Mouse (Mus musculus): Measurements from ENCODE around the gene Kat2b. TPM values are rescaled to one million over a fixed set of nuclear protein-coding genes. Genes with fewer than 3 reads are reported as not detected.

Gene Kat2b
- polyA plus RNA-seq, 1 experiment from 2014 or later: 7.1 TPM

DNA sequence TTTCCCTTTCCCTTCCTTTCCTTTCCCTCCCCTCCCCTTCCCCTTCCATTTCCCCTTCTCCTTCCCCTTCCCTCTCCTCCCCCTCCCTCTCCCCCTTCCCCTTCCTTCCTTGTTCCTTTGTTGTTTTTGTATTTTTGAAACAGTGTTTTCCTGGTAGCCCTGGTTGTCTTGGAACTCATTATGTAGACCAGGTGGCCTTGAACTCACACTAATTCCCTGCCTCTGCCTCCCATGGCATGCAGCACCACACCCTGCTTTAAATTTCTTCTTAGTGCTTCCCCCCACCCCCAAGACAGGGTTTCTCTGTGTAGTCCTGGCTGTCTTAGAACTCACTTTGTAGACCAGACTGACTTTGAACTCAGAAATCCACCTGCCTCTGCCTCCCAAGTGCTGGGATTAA is 52.7 kb downstream of the Kat2b start:
- no peak overlapping the region for H3K4me2 ChIP-seq (replicated peaks)
- ATAC-seq (ENCODE audit: low FRiP score, low read depth): no peak
- H3K27ac ChIP-seq: no peak overlapping the region
- H3K9me3 ChIP-seq: no peaks in the 10 kb centered on the region
- no peak overlapping the region for H3K9ac ChIP-seq
- H3K36me3 ChIP-seq: peaks cover 4% of the 10 kb centered on the region; the same call in 1 of the 2 replicates
- H3K4me1 ChIP-seq: no peaks in the 10 kb centered on the region
- H3K4me3 ChIP-seq: no peak overlapping the region
- no peaks in the 10 kb centered on the region for H3K27me3 ChIP-seq (replicated peaks)

- H3K36me3 ChIP-seq: peaks cover under 1% of the 10 kb centered on the region; the same call in 1 of the 2 replicates
- WGBS: 77% methylated on average over 4 of the region's 4 CpGs
- no peak overlapping the region for H3K9ac ChIP-seq
- H3K9me3 ChIP-seq: no peaks in the 10 kb centered on the region
- H3K4me2 ChIP-seq (replicated peaks): no peak overlapping the region
- H3K27ac ChIP-seq: no peak overlapping the region
- H3K27me3 ChIP-seq (replicated peaks): no peaks in the 10 kb centered on the region
- H3K4me1 ChIP-seq: no peaks in the 10 kb centered on the region
- no peak overlapping the region for H3K4me3 ChIP-seq
- no peak for ATAC-seq (ENCODE audit: low FRiP score, low read depth)
These were observed 54.0 kb downstream of the Kat2b start for GRCm38 (mm10) chr17:53620611-53621010.

GRCm38 (mm10) chr17:53622125-53622524 is 55.5 kb downstream of the Kat2b start:
- Histone ChIP-seq H3K27me3 (replicated peaks) (no peaks in the 10 kb centered on the region), H3K4me1 (no peaks in the 10 kb centered on the region), H3K9me3 (no peaks in the 10 kb centered on the region), H3K9ac (no peak overlapping the region), H3K4me2 (replicated peaks) (no peak overlapping the region), H3K36me3 (peaks cover 5% of the 10 kb centered on the region; the same call in 1 of the 2 replicates), H3K27ac (no peak overlapping the region), H3K4me3 (no peak overlapping the region)
- WGBS: 84% methylated on average over 3 of the region's 3 CpGs
- ATAC-seq (ENCODE audit: low FRiP score, low read depth): no peak

- H3K36me3 ChIP-seq: peaks cover 5% of the 10 kb centered on the region; the same call in 1 of the 2 replicates
- H3K4me1 ChIP-seq: no peaks in the 10 kb centered on the region
- no peak overlapping the region for H3K27ac ChIP-seq
- H3K4me3 ChIP-seq: no peak overlapping the region
- no peak overlapping the region for H3K9ac ChIP-seq
- H3K27me3 ChIP-seq (replicated peaks): no peaks in the 10 kb centered on the region
- ATAC-seq (ENCODE audit: low FRiP score, low read depth): no peak
- WGBS: 94% methylated on average over 9 of the region's 9 CpGs
- H3K9me3 ChIP-seq: no peaks in the 10 kb centered on the region
- H3K4me2 ChIP-seq (replicated peaks): no peak overlapping the region
These were observed 57.1 kb downstream of the Kat2b start for GRCm38 (mm10) chr17:53623762-53624161.

GRCm38 (mm10) chr17:53626160-53626559 is 59.5 kb downstream of the Kat2b start:
- no peak overlapping the region for H3K4me3 ChIP-seq
- no peak overlapping the region for H3K4me2 ChIP-seq (replicated peaks)
- peaks cover 10% of the 10 kb centered on the region for H3K36me3 ChIP-seq
- H3K4me1 ChIP-seq: no peaks in the 10 kb centered on the region
- WGBS: 85% methylated on average over 3 of the region's 3 CpGs
- H3K27ac ChIP-seq: no peak overlapping the region
- no peak overlapping the region for H3K9ac ChIP-seq
- H3K9me3 ChIP-seq: no peaks in the 10 kb centered on the region
- ATAC-seq (ENCODE audit: low FRiP score, low read depth): no peak
- H3K27me3 ChIP-seq (replicated peaks): no peaks in the 10 kb centered on the region

- no peak overlapping the region for H3K4me3 ChIP-seq
- no peak overlapping the region for H3K27ac ChIP-seq
- H3K27me3 ChIP-seq (replicated peaks): no peaks in the 10 kb centered on the region
- H3K36me3 ChIP-seq: peaks cover 11% of the 10 kb centered on the region
- no peak overlapping the region for H3K4me2 ChIP-seq (replicated peaks)
- 82% methylated on average over 4 of the region's 4 CpGs for WGBS
- no peaks in the 10 kb centered on the region for H3K4me1 ChIP-seq
- no peaks in the 10 kb centered on the region for H3K9me3 ChIP-seq
- no peak overlapping the region for H3K9ac ChIP-seq
- no peak for ATAC-seq (ENCODE audit: low FRiP score, low read depth)
These were observed 60.8 kb downstream of the Kat2b start for GRCm38 (mm10) chr17:53627497-53627896.

GRCm38 (mm10) chr17:53628131-53628530 is 61.5 kb downstream of the Kat2b start:
- Histone ChIP-seq H3K27ac (no peak overlapping the region), H3K4me1 (no peaks in the 10 kb centered on the region), H3K9ac (no peak overlapping the region), H3K27me3 (replicated peaks) (no peaks in the 10 kb centered on the region), H3K36me3 (peaks cover 16% of the 10 kb centered on the region), H3K4me3 (no peak overlapping the region), H3K4me2 (replicated peaks) (no peak overlapping the region), H3K9me3 (no peaks in the 10 kb centered on the region)
- 83% methylated on average over 5 of the region's 5 CpGs for WGBS
- ATAC-seq (ENCODE audit: low FRiP score, low read depth): no peak

- Histone ChIP-seq H3K4me1 (no peaks in the 10 kb centered on the region), H3K4me3 (no peak overlapping the region), H3K9me3 (no peaks in the 10 kb centered on the region), H3K27ac (no peak overlapping the region), H3K36me3 (peaks cover 17% of the 10 kb centered on the region; the same call in 1 of the 2 replicates), H3K27me3 (replicated peaks) (no peaks in the 10 kb centered on the region), H3K9ac (no peak overlapping the region), H3K4me2 (replicated peaks) (no peak overlapping the region)
- ATAC-seq (ENCODE audit: low FRiP score, low read depth): no peak
These were observed 64.7 kb downstream of the Kat2b start for GRCm38 (mm10) chr17:53631344-53631743.

- H3K9ac ChIP-seq: no peak overlapping the region
- H3K9me3 ChIP-seq: no peaks in the 10 kb centered on the region
- no peak overlapping the region for H3K27ac ChIP-seq
- WGBS: 86% methylated on average over 4 of the region's 4 CpGs
- peaks cover 40% of the 10 kb centered on the region for H3K36me3 ChIP-seq
- no peak for ATAC-seq (ENCODE audit: low FRiP score, low read depth)
- H3K4me2 ChIP-seq (replicated peaks): no peak overlapping the region
- no peaks in the 10 kb centered on the region for H3K27me3 ChIP-seq (replicated peaks)
- H3K4me1 ChIP-seq: no peaks in the 10 kb centered on the region
- no peak overlapping the region for H3K4me3 ChIP-seq
These were observed 76.7 kb downstream of the Kat2b start for GRCm38 (mm10) chr17:53643360-53643759.

- WGBS: 90% methylated on average over 2 of the region's 2 CpGs
These were observed 83.6 kb downstream of the Kat2b start for GRCm38 (mm10) chr17:53650251-53650661.

GRCm38 (mm10) chr17:53654596-53654995 is 87.9 kb downstream of the Kat2b start:
- ATAC-seq (ENCODE audit: low FRiP score, low read depth): no peak
- WGBS: 84% methylated on average over 4 of the region's 4 CpGs
- no peaks in the 10 kb centered on the region for H3K9me3 ChIP-seq

More at GRCm38 (mm10) chr17:53650251-53650661, 83.6 kb downstream of the Kat2b start:
- Histone ChIP-seq H3K4me2 (replicated peaks) (no peak overlapping the region), H3K9me3 (no peaks in the 10 kb centered on the region), H3K9ac (no peak overlapping the region), H3K27me3 (replicated peaks) (no peaks in the 10 kb centered on the region), H3K27ac (no peak overlapping the region), H3K4me3 (no peak overlapping the region), H3K36me3 (peaks cover 27% of the 10 kb centered on the region), H3K4me1 (no peaks in the 10 kb centered on the region)
- ATAC-seq (ENCODE audit: low FRiP score, low read depth): no peak

DNA sequence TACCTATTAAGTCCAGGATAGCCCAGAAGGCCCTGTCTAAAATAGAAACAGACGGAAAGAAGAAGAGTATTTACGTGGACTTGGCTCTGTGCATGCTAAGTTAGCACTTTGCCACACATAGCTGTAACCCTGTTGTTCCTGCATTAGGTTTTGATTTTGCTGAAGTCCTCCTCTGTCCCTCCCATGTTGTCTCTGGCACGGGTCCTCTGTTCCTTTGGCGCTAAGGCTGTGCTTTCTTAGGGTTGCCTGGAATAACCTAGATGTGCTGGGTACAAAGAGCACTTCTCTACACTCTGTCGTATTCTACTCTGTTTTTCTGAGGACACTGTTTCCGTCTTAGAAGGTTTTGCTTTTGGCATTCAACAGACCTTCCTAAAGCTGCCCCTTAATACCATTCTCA is 88.4 kb downstream of the Kat2b start:
- ATAC-seq (ENCODE audit: low FRiP score, low read depth): no peak
- H3K36me3 ChIP-seq: peaks cover 21% of the 10 kb centered on the region
- H3K4me1 ChIP-seq: no peaks in the 10 kb centered on the region
- H3K9ac ChIP-seq: no peak overlapping the region
- 92% methylated on average over 6 of the region's 6 CpGs for WGBS
- H3K4me2 ChIP-seq (replicated peaks): no peak overlapping the region
- H3K27ac ChIP-seq: no peak overlapping the region
- H3K9me3 ChIP-seq: no peaks in the 10 kb centered on the region
- H3K4me3 ChIP-seq: no peak overlapping the region
- no peaks in the 10 kb centered on the region for H3K27me3 ChIP-seq (replicated peaks)

More at GRCm38 (mm10) chr17:53654596-53654995, 87.9 kb downstream of the Kat2b start:
- Histone ChIP-seq H3K27me3 (replicated peaks) (no peaks in the 10 kb centered on the region), H3K4me2 (replicated peaks) (no peak overlapping the region), H3K27ac (no peak overlapping the region), H3K4me1 (no peaks in the 10 kb centered on the region), H3K4me3 (no peak overlapping the region), H3K36me3 (peaks cover 20% of the 10 kb centered on the region), H3K9ac (no peak overlapping the region)

DNA sequence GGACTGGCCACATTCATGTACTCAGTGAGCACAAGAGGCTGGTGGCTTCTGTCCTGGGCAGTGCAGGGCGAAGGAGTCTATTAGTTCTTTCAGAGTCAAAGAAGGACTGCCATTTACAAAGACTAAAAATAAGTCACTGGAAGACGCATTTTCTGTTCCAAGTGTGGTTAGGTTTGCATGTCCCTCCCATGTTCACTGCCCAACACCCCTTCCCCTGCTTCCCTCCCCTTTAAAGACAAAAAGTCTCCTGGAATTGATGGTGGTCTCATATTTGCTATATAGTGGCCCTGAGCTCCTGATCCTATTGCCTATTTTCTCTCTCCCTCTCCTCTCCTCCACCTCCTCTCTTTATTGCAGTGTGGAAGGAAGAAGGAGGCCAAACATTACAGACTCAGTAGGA is 89.3 kb downstream of the Kat2b start:
- H3K9ac ChIP-seq: no peak overlapping the region
- H3K4me3 ChIP-seq: no peak overlapping the region
- H3K36me3 ChIP-seq: peaks cover 26% of the 10 kb centered on the region
- H3K27me3 ChIP-seq (replicated peaks): no peaks in the 10 kb centered on the region
- ATAC-seq (ENCODE audit: low FRiP score, low read depth): no peak
- H3K4me2 ChIP-seq (replicated peaks): no peak overlapping the region
- no peaks in the 10 kb centered on the region for H3K9me3 ChIP-seq
- WGBS: 90% methylated on average over 2 of the region's 2 CpGs
- H3K27ac ChIP-seq: no peak overlapping the region
- no peaks in the 10 kb centered on the region for H3K4me1 ChIP-seq

Data from neural tube, embryonic 12.5 days (tissue).